Mouse (Mus musculus) heart, postnatal 25 days (tissue): ENCODE results near the gene Dbp. TPM values are rescaled to one million over a fixed set of nuclear protein-coding genes. Genes with fewer than 3 reads are reported as not detected.
A peak's percentile ranks its signal among the peaks of the same experiment; 100 is the strongest.

Experiments
- DNase-seq: peaks from one replicate; pipeline ENCODE4 v3.0.0; 2022; ENCODE audit warnings: low spot score
- intact Hi-C: fragments of 180-260 bp; cut with DNase I; formaldehyde crosslinking; loops from one replicate; pipeline ENCODE4 v1.15.1; 2025
- total RNA-seq, 2 experiments: library from RNA; stranded (reverse); gene quantifications; 2 replicates each; pipeline ENCODE4 v1.2.3; 2021

The Dbp gene
- total RNA-seq, 2 experiments from 2014 or later, result 13.6 to 153 TPM

GRCm38 (mm10) chr7:45709677-45710355 lies 4.9 kb downstream of the Dbp start:
- intact Hi-C loops, result loop anchor here (10.0 kb wide), 1 partner anchor 845 kb away; the partner anchor contains the start of gene Ptov1
- no peak for DNase-seq

DNA sequence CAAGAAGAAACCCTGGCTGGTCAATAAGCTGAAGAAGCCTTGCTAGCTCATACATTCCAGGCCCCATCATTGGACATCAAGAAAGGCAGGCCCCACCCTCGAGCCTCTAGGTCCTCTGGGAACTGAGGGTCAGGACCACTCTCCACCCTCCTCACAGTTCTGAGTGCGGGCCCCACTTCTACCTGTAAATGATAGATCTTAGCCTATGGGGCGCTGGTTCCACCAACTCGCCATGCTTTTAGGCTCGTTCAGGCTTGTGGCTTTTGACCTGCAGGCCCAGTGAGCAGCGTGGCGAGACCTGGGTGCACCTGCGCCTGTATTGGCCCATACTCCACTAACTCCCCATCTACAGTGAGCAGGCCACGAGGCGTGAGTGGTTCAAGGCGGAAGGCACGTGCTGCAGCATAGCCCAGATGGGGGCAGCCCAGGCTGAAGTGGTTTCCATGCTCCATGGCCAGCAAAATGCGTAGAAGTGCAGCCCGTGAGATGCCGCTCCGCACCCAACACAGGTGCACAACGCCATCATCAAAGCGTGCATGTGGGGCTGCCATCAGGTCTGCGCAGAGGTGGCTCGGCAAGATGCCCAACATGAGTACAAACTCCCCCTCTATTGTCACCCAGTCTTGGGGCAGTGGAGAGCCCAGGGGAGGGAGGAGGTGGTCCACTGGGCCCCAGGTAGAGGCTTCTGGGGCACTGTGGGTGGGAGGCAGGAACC lies 5.7 kb downstream of the Dbp start:
- intact Hi-C loops, result loop anchor here (10.0 kb wide), 1 partner anchor 846 kb away; the partner anchor contains the start of gene Ptov1
- DNase-seq, result no peak

- intact Hi-C loops, result loop anchor here (10.0 kb wide), 1 partner anchor 847 kb away; the partner anchor contains the start of gene Ptov1
- DNase-seq, result no peak
Measured at GRCm38 (mm10) chr7:45711316-45712021, 6.6 kb downstream of the Dbp start.

- DNase-seq, result peak; percentile 53
- intact Hi-C loops, result loop anchor here (10.0 kb wide), 1 partner anchor 847 kb away; the partner anchor contains the start of gene Ptov1
Measured at GRCm38 (mm10) chr7:45712022-45712757, 7.3 kb downstream of the Dbp start.

DNA sequence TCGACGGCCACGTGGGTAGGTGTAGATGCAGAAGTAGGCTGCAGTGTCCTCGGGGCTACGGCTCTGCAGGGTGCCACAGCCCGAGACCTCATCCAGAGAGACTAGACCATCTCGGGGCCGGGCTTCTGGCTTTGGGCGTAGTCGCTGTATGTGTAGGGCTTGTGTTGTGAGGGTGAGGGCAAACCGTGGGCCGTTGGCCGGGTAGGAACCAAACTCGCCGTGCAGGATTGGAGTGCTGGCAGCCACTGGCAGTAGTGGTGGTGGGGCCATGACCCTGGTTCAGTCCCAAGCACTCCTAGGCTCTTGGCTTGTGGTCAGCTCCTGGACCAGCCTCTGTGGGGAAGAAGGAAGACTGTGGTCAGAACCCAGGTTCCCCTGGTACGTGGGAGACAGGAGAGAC lies 8.5 kb downstream of the Dbp start:
- intact Hi-C loops, result loop anchor here (10.0 kb wide), 1 partner anchor 849 kb away; the partner anchor contains the start of gene Ptov1
- no peak for DNase-seq

DNA sequence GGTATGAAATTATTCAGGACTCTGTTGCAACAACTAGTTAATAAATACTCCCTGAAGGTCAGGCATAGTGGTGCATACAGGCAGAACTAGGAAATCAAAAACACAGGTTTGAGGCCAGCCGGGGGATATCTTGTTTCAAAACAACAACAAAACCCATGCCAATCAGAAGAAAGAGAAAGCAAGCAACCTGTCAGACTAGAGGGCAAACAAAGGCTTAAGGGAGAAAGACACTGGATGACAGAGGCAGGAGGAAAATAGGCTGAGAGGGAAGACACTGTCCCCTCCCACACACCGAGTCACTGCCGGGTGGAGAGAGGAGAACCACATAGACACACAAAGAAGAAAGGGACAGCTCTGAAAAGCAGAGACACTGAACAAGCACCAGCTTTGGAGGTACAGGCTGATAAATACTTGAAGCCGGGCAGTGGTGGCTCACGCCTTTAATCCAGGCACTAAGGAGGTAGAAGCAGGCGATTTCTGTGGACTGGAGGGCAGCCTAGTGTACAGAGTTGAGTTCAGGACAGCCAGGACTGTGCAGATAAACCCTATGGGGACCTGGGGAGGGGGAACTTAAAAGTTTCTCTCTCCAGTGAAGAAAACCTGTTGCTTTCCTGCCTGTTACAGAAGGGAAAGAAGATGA lies 9.1 kb downstream of the Dbp start:
- intact Hi-C loops, result loop anchor here (10.0 kb wide), 1 partner anchor 849 kb away; the partner anchor contains the start of gene Ptov1
- no peak for DNase-seq

GRCm38 (mm10) chr7:45714630-45715089 lies 9.8 kb downstream of the Dbp start:
- intact Hi-C loops, result loop anchor here (10.0 kb wide), 1 partner anchor 850 kb away; the partner anchor contains the start of gene Ptov1
- no peak for DNase-seq

DNA sequence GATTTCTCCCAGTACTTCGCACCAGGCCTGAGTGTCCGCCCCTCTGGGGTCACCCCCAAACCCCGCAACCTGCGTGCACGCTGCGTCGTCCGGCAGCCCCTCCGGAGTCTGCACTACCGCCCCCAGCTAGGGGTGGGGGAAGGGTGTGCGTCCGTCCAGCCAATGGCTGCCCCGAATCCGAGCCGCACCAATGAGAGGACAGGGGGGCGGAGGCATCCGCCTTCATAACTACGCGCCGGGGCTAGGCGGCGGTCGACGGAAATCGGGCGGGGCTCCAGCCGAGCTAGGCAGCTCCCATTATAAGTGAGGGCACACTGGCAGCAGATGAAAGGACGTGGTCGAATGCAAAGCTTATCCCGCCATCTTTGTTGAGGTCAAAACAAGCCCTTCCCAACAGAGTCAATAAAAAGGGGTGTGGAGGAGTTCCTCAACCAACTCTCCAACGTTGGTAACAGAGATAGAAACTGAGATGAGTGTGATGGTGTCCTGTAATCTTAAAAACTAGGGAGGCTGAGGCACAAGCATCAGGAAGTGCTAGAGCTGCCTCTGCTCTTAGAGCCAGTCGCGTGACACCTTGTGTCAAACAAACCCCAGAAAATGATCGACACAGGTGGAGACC lies 10.3 kb downstream of the Dbp start, which contains the start of gene Rpl18:
Rpl18 (plus strand) TSS at position 368 of the 619 bp plus-strand sequence.
- peak; percentile 98 for DNase-seq

DNA sequence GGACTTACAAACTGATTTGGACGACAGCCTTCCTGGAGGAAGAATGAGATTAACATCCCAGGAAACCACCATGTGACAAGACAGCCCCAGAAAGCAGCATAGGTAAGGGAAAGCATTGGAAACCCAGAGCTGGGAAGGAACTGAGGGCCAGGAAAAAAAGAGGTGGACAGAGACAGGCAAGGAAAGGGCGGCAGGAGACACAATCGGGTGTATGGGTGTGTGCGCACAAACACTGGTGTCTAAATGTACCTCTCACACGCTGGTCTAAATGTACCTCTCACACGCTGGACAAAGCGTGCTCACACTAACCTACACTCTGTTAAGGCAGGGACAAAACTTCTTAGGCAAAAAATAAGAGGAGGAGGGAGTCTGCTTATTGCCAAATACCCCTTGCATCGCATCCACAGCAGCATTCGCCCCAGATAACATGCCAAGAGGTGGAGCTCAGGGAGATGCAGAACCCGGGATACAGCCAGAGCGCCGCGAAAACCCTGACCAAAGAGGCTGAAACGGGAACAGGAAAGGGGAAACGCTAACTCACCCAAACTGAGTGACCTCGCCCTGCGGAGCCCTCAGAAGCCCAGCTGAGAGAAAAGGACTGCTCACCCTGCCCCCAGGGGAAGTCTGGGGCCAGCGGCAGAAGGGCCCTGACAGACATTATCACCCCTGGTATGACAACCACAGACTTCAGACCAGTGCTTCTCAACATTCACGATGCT lies 11.0 kb downstream of the Dbp start:
- intact Hi-C loops, result loop anchor here (10.0 kb wide), 1 partner anchor 851 kb away; the partner anchor contains the start of gene Ptov1

More for the DNA sequence above, 10.3 kb downstream of the Dbp start, which contains the start of gene Rpl18:
- intact Hi-C loops, result loop anchor here (10.0 kb wide), 1 partner anchor 850 kb away; the partner anchor contains the start of gene Ptov1

GRCm38 (mm10) chr7:45716460-45716857 lies 11.6 kb downstream of the Dbp start:
- no peak for DNase-seq
- intact Hi-C loops, result loop anchor here (10.0 kb wide), 1 partner anchor 852 kb away; the partner anchor contains the start of gene Ptov1

More for the DNA sequence above, 11.0 kb downstream of the Dbp start:
- DNase-seq, result no peak

- DNase-seq, result no peak
- intact Hi-C loops, result loop anchor here (10.0 kb wide), 1 partner anchor 852 kb away; the partner anchor contains the start of gene Ptov1
Measured at GRCm38 (mm10) chr7:45716952-45717917, 12.3 kb downstream of the Dbp start.

- intact Hi-C loops, result loop anchor here (10.0 kb wide), 1 partner anchor 853 kb away; the partner anchor contains the start of gene Ptov1
- DNase-seq, result peak; percentile 97
Measured at GRCm38 (mm10) chr7:45717918-45718297, 13.0 kb downstream of the Dbp start, which contains the start of gene Sphk2. Gene Sphk2 (minus strand): TSS chr7:45718002.

DNA sequence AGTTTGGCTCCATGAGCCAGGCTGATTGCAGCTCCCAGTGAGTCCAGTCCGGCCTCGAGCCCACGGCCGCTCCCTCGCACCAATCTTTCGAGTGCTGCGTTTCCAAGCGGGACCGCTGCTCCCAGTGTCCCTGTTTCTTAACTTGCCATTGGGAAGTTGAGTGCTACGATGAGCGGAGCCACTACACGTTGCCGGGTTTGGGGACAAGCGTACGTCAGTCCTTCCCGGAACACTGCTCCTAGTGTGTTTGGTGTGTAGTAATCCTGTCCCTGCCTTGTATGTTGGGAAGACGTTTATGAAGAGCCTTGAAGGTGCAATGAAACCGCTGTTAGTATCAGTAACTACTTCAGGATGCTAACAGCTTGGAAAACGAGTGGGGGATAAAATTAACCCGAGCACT lies 13.4 kb downstream of the Dbp start:
- no peak for DNase-seq
- intact Hi-C loops, result loop anchor here (10.0 kb wide), 1 partner anchor 854 kb away; the partner anchor contains the start of gene Ptov1

DNA sequence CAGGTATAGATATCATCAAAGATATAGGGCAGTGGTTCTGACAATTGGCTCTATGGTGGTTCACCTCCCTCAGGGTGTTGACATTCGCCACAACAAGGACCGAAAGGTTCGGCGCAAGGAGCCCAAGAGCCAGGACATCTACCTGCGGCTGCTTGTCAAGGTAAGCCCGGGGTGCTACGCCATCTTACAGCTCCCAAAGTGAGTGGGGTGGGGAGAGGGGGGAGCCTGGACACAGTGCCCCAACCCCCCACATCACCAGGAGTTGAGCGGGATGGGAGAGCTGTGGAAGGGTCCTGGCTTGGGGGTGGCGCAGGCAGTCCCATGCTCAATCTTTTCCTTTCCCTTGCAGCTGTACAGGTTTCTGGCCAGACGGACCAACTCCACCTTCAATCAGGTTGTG lies 14.3 kb downstream of the Dbp start:
- DNase-seq, result no peak
- intact Hi-C loops, result loop anchor here (10.0 kb wide), 1 partner anchor 854 kb away; the partner anchor contains the start of gene Ptov1

GRCm38 (mm10) chr7:45719738-45720412 lies 15.0 kb downstream of the Dbp start:
- no peak for DNase-seq
- intact Hi-C loops, result loop anchor here (10.0 kb wide), 1 partner anchor 855 kb away; the partner anchor contains the start of gene Ptov1
